Mouse (Mus musculus) intestine, postnatal 0 days (tissue): ENCODE measurements around the gene Fignl1. TPM values are rescaled to one million over a fixed set of nuclear protein-coding genes. Genes with fewer than 3 reads are reported as not detected.
A peak's percentile ranks its signal among the peaks of the same experiment; 100 is the strongest.

Source experiments
- ATAC-seq: fragments of 200-750 bp; cut with Nextera tagmentation; 2 replicates; pipeline ENCODE4 v1.8.0; 2017; ENCODE audit warnings: mild to moderate bottlenecking, moderate TSS enrichment, moderate library complexity
- H3K27ac ChIP-seq: fragments of 300-500 bp; sonication (generic); 2 replicates; pipeline ENCODE4 v1.5.1; 2014; ENCODE audit warnings: mild to moderate bottlenecking, low read depth, low read length, moderate library complexity
- H3K27me3 ChIP-seq: fragments of 300-500 bp; sonication (generic); replicated peaks from 2 replicates; pipeline ENCODE4 v1.6.1; 2014; ENCODE audit warnings: low read length, mixed read lengths; ENCODE audit not compliant: control insufficient read depth, insufficient read depth
- H3K36me3 ChIP-seq: fragments of 300-500 bp; sonication (generic); 2 replicates; pipeline ENCODE4 v1.6.1; 2014; ENCODE audit warnings: mild to moderate bottlenecking, moderate library complexity; ENCODE audit not compliant: control insufficient read depth, insufficient read depth
- H3K4me1 ChIP-seq: fragments of 300-500 bp; sonication (generic); replicated peaks from 2 replicates; pipeline ENCODE4 v1.6.1; 2014; ENCODE audit warnings: antibody characterized with exemption, low read length, mixed read lengths; ENCODE audit not compliant: control insufficient read depth, insufficient read depth
- H3K4me2 ChIP-seq: fragments of 300-500 bp; sonication (generic); replicated peaks from 2 replicates; pipeline ENCODE4 v1.6.1; 2014; ENCODE audit warnings: low read depth, mild to moderate bottlenecking, moderate library complexity
- H3K4me3 ChIP-seq: fragments of 300-500 bp; sonication (generic); 2 replicates; pipeline ENCODE4 v1.5.1; 2014; ENCODE audit warnings: low read depth, low read length
- H3K9ac ChIP-seq: fragments of 300-500 bp; sonication (generic); 2 replicates; pipeline ENCODE4 v1.6.1; 2014; ENCODE audit warnings: mild to moderate bottlenecking, low read depth, low read length
- H3K9me3 ChIP-seq: fragments of 300-500 bp; sonication (generic); 2 replicates; pipeline ENCODE4 v1.6.1; 2016; ENCODE audit warnings: mixed run types; ENCODE audit not compliant: control insufficient read depth
- CTCF ChIP-seq: sonication (generic); IDR thresholded peaks from 2 replicates; pipeline ENCODE4 v1.5.1; 2016; ENCODE audit warnings: low read depth, mild to moderate bottlenecking, control low read depth, antibody characterized with exemption, moderate library complexity
- WGBS: fragments of 180-500 bp; shearing (Covaris S2); extraction: QIAGEN DNeasy Blood & Tissue Kit; methylation state at CpG from one replicate; pipeline ENCODE4 v1.1.7; 2014; 5-methylcytosine and 5-hydroxymethylcytosine counted together
- polyA plus RNA-seq: library from polyadenylated mRNA; unstranded; fragments of >200 nt; fragmentation: Nextera tagmentation; extraction: Ambion mirVana; gene quantifications from 2 replicates; pipeline ENCODE4 v1.2.1, GENCODE M21; 2015

Gene Fignl1
- polyA plus RNA-seq, 1 experiment from 2014 or later, result 8.1 TPM

DNA sequence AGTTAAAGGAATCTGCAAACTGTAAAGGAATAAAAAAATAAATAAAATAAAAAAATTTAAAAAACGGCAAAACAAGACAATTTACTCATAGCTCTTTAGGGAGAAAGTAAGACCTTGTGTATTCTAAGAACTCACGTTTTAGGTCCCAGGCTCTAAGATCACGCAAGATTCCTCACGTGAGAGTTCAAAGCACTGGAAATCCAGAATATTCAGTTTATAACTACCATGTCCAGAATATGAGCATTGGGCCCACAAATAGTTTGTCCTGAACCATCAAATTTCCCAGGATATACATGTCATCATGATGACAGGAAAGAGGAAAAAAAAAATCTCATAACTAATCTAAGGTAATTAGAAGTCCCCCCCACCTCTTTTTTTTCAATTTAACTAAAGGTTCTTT lies 27.0 kb upstream of the Fignl1 start:
- Histone ChIP-seq H3K4me2 (no peak overlapping the region), H3K27ac (no peak overlapping the region; the same call in 1 of the 2 replicates), H3K4me3 (no peak overlapping the region), H3K27me3 (no peaks in the 10 kb centered on the region), H3K9ac (no peak overlapping the region), H3K9me3 (no peaks in the 10 kb centered on the region), H3K36me3 (no peaks in the 10 kb centered on the region), H3K4me1 (peaks cover 20% of the 10 kb centered on the region)
- no peak for ATAC-seq
- 59% methylated on average over 4 of the region's 4 CpGs for WGBS
- no peak for TF ChIP-seq CTCF

DNA sequence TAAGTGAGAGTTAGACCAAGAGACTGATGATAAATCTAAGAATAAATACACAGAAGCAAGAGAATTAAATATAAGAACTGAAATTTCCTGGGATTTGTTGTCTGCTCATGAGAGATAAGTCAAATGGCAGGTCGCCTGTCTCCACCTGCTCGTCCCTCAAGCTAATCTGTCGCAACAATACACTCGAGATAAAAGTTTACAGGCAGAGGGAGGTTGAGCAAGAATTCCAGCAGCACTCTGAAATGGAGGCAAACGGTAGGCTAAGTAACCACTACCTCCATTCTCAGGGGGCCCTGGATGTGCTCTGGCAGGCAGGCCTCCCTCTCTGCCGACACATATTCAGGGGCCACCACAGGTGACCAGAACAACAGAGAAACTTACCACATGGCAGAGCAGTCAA lies 26.6 kb upstream of the Fignl1 start:
- Histone ChIP-seq H3K36me3 (no peaks in the 10 kb centered on the region), H3K4me1 (peaks cover 20% of the 10 kb centered on the region), H3K9ac (no peak overlapping the region), H3K27me3 (no peaks in the 10 kb centered on the region), H3K27ac (no peak overlapping the region), H3K4me2 (no peak overlapping the region), H3K9me3 (no peaks in the 10 kb centered on the region), H3K4me3 (no peak overlapping the region)
- 31% methylated on average over 6 of the region's 6 CpGs for WGBS
- TF ChIP-seq CTCF, result no peak
- ATAC-seq, result peak; percentile 53

DNA sequence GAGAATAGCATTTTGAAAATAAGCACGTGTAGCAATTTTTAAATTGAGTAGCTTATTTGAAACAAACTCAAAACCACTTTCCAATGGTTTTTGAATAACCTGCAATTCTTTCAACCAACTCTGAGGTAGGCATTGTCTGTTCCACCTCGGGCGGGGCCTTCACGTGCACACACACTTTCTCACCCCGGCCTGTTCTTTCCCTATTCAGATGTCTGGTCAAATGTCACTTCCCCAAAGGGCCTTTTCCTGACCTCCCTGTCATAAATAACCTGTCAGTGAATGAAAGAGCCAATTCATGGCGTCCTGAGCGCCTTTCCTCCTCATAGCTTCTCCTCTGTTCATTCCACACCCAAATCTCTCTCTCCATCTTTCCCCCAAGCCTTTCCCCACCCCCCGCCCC lies 24.3 kb upstream of the Fignl1 start:
- Histone ChIP-seq H3K27me3 (no peaks in the 10 kb centered on the region), H3K4me2 (no peak overlapping the region), H3K9ac (no peak overlapping the region), H3K4me3 (no peak overlapping the region), H3K27ac (no peak overlapping the region), H3K9me3 (no peaks in the 10 kb centered on the region), H3K36me3 (no peaks in the 10 kb centered on the region), H3K4me1 (peaks cover 25% of the 10 kb centered on the region)
- no peak for ATAC-seq
- WGBS, result 38% methylated on average over 8 of the region's 8 CpGs
- no peak for TF ChIP-seq CTCF

DNA sequence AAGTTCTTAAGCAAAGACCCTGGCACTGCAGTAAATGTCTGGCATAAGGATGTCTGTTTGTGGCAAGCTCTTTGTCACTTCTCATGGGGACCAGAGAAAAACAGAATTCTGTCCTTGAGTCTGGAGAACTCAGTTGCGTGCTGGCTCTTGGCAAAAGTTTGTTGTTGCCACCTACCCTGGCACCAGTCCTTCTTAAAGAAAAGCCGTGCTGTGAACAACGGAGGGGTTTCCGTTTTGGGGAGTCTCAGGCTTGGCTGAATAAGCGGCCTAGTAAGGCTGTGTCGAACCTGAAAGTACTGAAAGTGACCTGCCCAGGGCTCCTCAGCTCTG lies 24.0 kb upstream of the Fignl1 start:
- Histone ChIP-seq H3K9ac (no peak overlapping the region), H3K4me2 (no peak overlapping the region), H3K27ac (no peak overlapping the region), H3K9me3 (no peaks in the 10 kb centered on the region), H3K36me3 (no peaks in the 10 kb centered on the region), H3K27me3 (no peaks in the 10 kb centered on the region), H3K4me3 (no peak overlapping the region), H3K4me1 (peaks cover 25% of the 10 kb centered on the region)
- TF ChIP-seq CTCF, result no peak
- ATAC-seq, result no peak
- 47% methylated on average over 6 of the region's 6 CpGs for WGBS

DNA sequence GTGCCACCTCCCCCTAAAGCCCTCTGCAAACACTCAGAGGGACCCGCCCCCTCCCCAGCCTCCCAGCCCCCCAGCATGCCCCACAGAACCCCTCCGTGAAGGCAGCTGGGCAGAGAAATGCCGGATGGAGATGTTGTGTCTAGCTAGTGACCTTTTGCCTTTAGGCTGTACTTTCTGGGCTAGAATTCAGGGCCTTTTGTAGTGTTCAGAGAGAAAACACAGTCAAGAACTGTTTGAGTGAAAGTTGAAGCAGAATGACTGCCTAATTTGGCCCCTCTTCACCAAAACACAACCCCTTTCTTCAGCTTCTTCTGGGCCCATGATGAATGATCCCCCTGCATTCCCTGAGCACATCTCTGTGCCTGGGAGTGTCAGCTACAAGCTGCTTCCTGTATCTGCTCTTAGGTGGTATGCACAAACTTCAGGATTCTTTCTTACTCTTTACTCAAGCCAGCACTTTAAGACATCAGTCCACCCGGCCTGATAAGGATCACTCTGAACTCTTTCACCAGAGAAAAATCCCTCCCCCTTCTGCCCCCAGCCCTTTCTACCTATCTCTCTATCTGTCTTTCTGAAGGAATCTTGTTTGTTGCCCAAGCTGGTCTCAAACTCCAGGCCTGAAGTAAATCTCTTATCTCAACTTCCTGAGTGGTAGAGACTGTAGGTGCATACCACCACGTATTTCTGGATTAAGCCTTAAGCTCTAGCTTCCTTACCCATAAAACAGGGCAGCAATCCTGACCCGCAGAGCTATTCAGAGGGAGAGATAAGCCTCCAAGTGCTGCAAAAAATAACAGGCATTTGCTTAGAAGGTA lies 23.4 kb upstream of the Fignl1 start:
- ATAC-seq, result no peak
- Histone ChIP-seq H3K36me3 (no peaks in the 10 kb centered on the region), H3K9ac (no peak overlapping the region), H3K27ac (peak overlapping the region; percentile 35; the same call in 1 of the 2 replicates), H3K4me2 (no peak overlapping the region), H3K4me1 (peaks cover 23% of the 10 kb centered on the region), H3K9me3 (no peaks in the 10 kb centered on the region), H3K4me3 (no peak overlapping the region), H3K27me3 (no peaks in the 10 kb centered on the region)
- 12% methylated on average over 6 of the region's 6 CpGs for WGBS
- TF ChIP-seq CTCF, result no peak

DNA sequence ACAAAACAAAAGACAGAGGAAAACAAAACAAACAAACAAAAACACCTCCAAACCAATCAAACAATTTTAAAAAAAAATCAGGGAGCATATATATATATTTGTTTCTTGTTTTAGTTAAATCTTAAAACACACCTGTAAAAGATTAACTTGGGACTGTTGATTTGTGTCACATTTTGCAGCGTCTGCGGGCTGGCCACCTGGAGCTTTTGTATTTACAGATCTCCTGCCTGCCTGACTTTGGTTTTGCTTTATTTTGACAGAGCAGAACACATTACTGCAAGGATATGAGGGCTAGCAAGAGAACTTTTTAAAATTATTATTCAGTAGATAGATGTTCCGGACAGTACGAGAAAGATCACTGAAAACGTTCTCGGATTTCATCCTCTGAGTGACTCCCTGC lies 22.8 kb upstream of the Fignl1 start:
- Histone ChIP-seq H3K27ac (peak overlapping the region; percentile 35; the same call in 1 of the 2 replicates), H3K9me3 (no peaks in the 10 kb centered on the region), H3K36me3 (no peaks in the 10 kb centered on the region), H3K4me1 (peaks cover 19% of the 10 kb centered on the region), H3K9ac (no peak overlapping the region), H3K4me3 (no peak overlapping the region), H3K27me3 (no peaks in the 10 kb centered on the region), H3K4me2 (no peak overlapping the region)
- ATAC-seq, result no peak
- no peak for TF ChIP-seq CTCF
- 42% methylated on average over 6 of the region's 6 CpGs for WGBS
